Mouse (Mus musculus) ES-Bruce4 (cell line): ENCODE data around the gene Syt1.

Experiments used
- CTCF ChIP-seq: IDR thresholded peaks from one replicate; pipeline ENCODE4 v1.8.1; 2011; ENCODE audit warnings: low read depth, low read length
- POLR2A ChIP-seq: IDR thresholded peaks from one replicate; pipeline ENCODE4 v1.8.1; 2011; ENCODE audit warnings: low read length; ENCODE audit not compliant: insufficient read depth

GRCm38 (mm10) chr10:108880372-108880771 is 130.4 kb downstream of the Syt1 start:
- TF ChIP-seq CTCF: no peak
- TF ChIP-seq POLR2A: no peak
